Mouse (Mus musculus) gastrocnemius, postnatal 14 days (tissue): Measurements from ENCODE around the gene Nobox. TPM values are rescaled to one million over a fixed set of nuclear protein-coding genes. Genes with fewer than 3 reads are reported as not detected.

Source experiments
- DNase-seq: peaks from one replicate; pipeline ENCODE4 v3.0.0; 2021; ENCODE audit warnings: mixed read lengths
- intact Hi-C: fragments of 180-260 bp; cut with DNase I; formaldehyde crosslinking; loops from one replicate; pipeline ENCODE4 v1.15.1; 2025; ENCODE audit warnings: low total_unique reads
- long read RNA-seq, 2 experiments: library from polyadenylated mRNA; stranded (forward); transcript quantifications; one replicate each; pipeline ENCODE4 v2.0.0; 2021
- total RNA-seq, 2 experiments: library from RNA; stranded (reverse); gene quantifications; 2 replicates each; pipeline ENCODE4 v1.2.3; 2021

The Nobox gene
- not detected for total RNA-seq
- long read RNA-seq, experiment 1, result 0 reads
- long read RNA-seq, experiment 2, result 0 reads

- intact Hi-C loops, result no loop called here
- DNase-seq, result no peak
Observed at GRCm38 (mm10) chr6:43309454-43309853, at the start of gene Nobox. Nobox (minus strand) TSS chr6:43309554.

GRCm38 (mm10) chr6:43354562-43355241 lies 45.3 kb upstream of the Nobox start:
- intact Hi-C loops, result no loop called here
- no peak for DNase-seq

GRCm38 (mm10) chr6:43353446-43353845 lies 44.1 kb upstream of the Nobox start:
- intact Hi-C loops, result no loop called here
- no peak for DNase-seq

GRCm38 (mm10) chr6:43349083-43349482 lies 39.7 kb upstream of the Nobox start:
- intact Hi-C loops, result no loop called here
- DNase-seq, result no peak

- DNase-seq, result no peak
- intact Hi-C loops, result no loop called here
Observed at GRCm38 (mm10) chr6:43347637-43348036, 38.3 kb upstream of the Nobox start.

GRCm38 (mm10) chr6:43343006-43343405 lies 33.7 kb upstream of the Nobox start:
- intact Hi-C loops, result no loop called here
- DNase-seq, result no peak

- intact Hi-C loops, result no loop called here
Observed at GRCm38 (mm10) chr6:43342386-43342785, 33.0 kb upstream of the Nobox start.

GRCm38 (mm10) chr6:43338804-43339203 lies 29.4 kb upstream of the Nobox start:
- intact Hi-C loops, result no loop called here
- DNase-seq, result no peak

More at GRCm38 (mm10) chr6:43342386-43342785, 33.0 kb upstream of the Nobox start:
- no peak for DNase-seq

- intact Hi-C loops, result no loop called here
- DNase-seq, result no peak
Observed at GRCm38 (mm10) chr6:43337491-43337961, 28.2 kb upstream of the Nobox start.

GRCm38 (mm10) chr6:43335619-43336234 lies 26.4 kb upstream of the Nobox start:
- intact Hi-C loops, result no loop called here
- DNase-seq, result no peak

- no peak for DNase-seq
- intact Hi-C loops, result no loop called here
Observed at GRCm38 (mm10) chr6:43333479-43333878, 24.1 kb upstream of the Nobox start.

- no peak for DNase-seq
- intact Hi-C loops, result no loop called here
Observed at GRCm38 (mm10) chr6:43312961-43313656, 3.8 kb upstream of the Nobox start.

- no peak for DNase-seq
- intact Hi-C loops, result no loop called here
Observed at GRCm38 (mm10) chr6:43312546-43312945, 3.2 kb upstream of the Nobox start.

GRCm38 (mm10) chr6:43310071-43310470 lies 717 bp upstream of the Nobox start:
- no peak for DNase-seq
- intact Hi-C loops, result no loop called here

GRCm38 (mm10) chr6:43297508-43297850 lies 11.9 kb downstream of the Nobox start:
- intact Hi-C loops, result no loop called here
- DNase-seq, result no peak

GRCm38 (mm10) chr6:43296798-43297507 lies 12.4 kb downstream of the Nobox start:
- DNase-seq, result no peak
- intact Hi-C loops, result no loop called here

GRCm38 (mm10) chr6:43295908-43296307 lies 13.4 kb downstream of the Nobox start:
- intact Hi-C loops, result no loop called here
- DNase-seq, result no peak

GRCm38 (mm10) chr6:43293175-43293574 lies 16.2 kb downstream of the Nobox start:
- intact Hi-C loops, result loop anchor here (5.0 kb wide), 1 partner anchor 36 kb away; no protein-coding TSS in a partner anchor
- no peak for DNase-seq

- intact Hi-C loops, result loop anchor here (5.0 kb wide), 1 partner anchor 35 kb away; no protein-coding TSS in a partner anchor
- no peak for DNase-seq
Observed at GRCm38 (mm10) chr6:43292471-43293076, 16.8 kb downstream of the Nobox start.
